Comparison of ENCODE assay signal across 8 mouse cellular contexts in the genomic region with DNA sequence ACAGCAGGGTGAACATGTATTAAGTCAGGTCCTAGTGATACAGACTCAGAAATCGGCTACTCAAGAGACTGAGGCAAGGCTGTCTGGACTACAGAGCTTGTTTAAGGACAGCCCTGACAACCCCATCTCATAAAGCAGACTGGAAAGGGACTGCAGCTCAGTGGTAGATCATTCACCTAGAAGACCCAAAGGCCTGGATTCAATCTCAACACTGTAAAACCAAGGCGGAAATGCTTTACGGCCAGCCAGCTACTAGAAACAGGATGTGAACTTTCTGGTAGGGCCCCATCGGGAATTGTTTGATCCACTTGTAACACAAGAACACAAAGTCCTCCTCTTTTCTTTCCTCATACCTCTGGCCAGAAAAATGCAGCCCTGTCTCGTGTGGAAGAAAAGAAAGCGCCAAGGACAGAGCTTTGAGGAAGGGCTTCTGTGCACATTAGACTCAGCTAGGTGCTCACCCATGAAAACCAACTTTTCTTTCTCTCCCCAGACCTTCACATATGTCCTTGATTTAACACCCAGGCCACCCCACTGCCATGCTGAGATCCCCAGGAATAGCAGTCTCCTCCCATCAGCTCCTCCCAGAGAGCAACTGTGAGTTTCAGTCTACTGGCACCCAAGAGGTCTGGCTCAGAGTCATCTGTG.
DNase-seq lines count a peak whose midpoint lies in the region; ATAC-seq and TF ChIP-seq lines count a peak whose summit lies in the region.

No protein-coding gene starts in this region.

- TF ChIP-seq CTCF in CH12.LX (conservative IDR thresholded peaks at IDR 0.05 in 1 of 2, IDR thresholded peaks at IDR 0.05 in 1 of 2; ENCODE audit: low read depth in 2 of 2, low read length in 2 of 2), result no peak

- in situ Hi-C loops in CH12.LX (cut with MboI; ENCODE audit: low pct_ligation_motif_present, low pct_unique_long_range_greater_than_20kb, low sequenced_read_pairs), result loop anchor here (5.0 to 10.0 kb wide), 3 partner anchors 36 to 266 kb away; no protein-coding TSS in a partner anchor

- dilution Hi-C loops in CH12.LX (cut with MboI; ENCODE audit: extremely low pct_ligation_motif_present, extremely low pct_unique_long_range_greater_than_20kb, low sequenced_read_pairs), result no loop called here

- no peaks in the 10 kb centered on the region for H3K27me3 ChIP-seq in CH12.LX (replicated peaks)
- no peaks in the 10 kb centered on the region for H3K27me3 ChIP-seq in heart, embryonic 16.5 days (ENCODE audit: control insufficient read depth, insufficient read depth, low read length)
- no peaks in the 10 kb centered on the region for H3K27me3 ChIP-seq in midbrain, embryonic 12.5 days

- H3K9ac ChIP-seq in CH12.LX (ENCODE audit: insufficient read depth, low read depth), result peak overlapping the region; percentile 35
- peak overlapping the region; percentile 65 for H3K9ac ChIP-seq in heart, embryonic 16.5 days (ENCODE audit: low read length)
- H3K9ac ChIP-seq in midbrain, embryonic 12.5 days (replicated peaks), result 0 out of 2 replicates have a peak overlapping the region, but pooled peaks have one; percentile 15

- TF ChIP-seq POLR2A in CH12.LX (IDR thresholded peaks at IDR 0.05; ENCODE audit: low read depth, low read length), result no peak

- no peak for TF ChIP-seq RAD21 in CH12.LX (IDR thresholded peaks at IDR 0.05; ENCODE audit: low read depth, low read length)

- TF ChIP-seq EP300 in CH12.LX (IDR thresholded peaks at IDR 0.05; ENCODE audit: low read length), result no peak

- no peak overlapping the region for H3K4me3 ChIP-seq in CH12.LX (replicated peaks in 1 of 3; ENCODE audit: low read depth in 2 of 3, low read length in 2 of 3, poor library complexity in 1 of 3)
- H3K4me3 ChIP-seq in heart, embryonic 16.5 days (ENCODE audit: low read length), result no peak overlapping the region
- H3K4me3 ChIP-seq in midbrain, embryonic 12.5 days, result no peak overlapping the region

- ATAC-seq in heart, embryonic 16.5 days (replicated peaks; ENCODE audit: extremely low read depth, insufficient read depth, low FRiP score), result peak; percentile 16
- ATAC-seq in midbrain, embryonic 12.5 days (ENCODE audit: low FRiP score, low read depth), result no peak

- H3K4me2 ChIP-seq in CH12.LX (ENCODE audit: insufficient read depth, low read depth, poor library complexity, severe bottlenecking), result peak overlapping the region; percentile 22
- H3K4me2 ChIP-seq in heart, embryonic 16.5 days (ENCODE audit: low read depth, low read length), result peak overlapping the region; percentile 43
- H3K4me2 ChIP-seq in midbrain, embryonic 12.5 days (replicated peaks), result no peak overlapping the region

- peaks cover 2 to 17% of the 10 kb centered on the region in 2 experiments for H3K36me3 ChIP-seq in CH12.LX (replicated peaks in 1 of 2; ENCODE audit: control insufficient read depth in 1 of 2, insufficient read depth in 1 of 2, low read length in 1 of 2)
- no peaks in the 10 kb centered on the region for H3K36me3 ChIP-seq in heart, embryonic 16.5 days (ENCODE audit: control insufficient read depth, insufficient read depth)
- no peaks in the 10 kb centered on the region for H3K36me3 ChIP-seq in midbrain, embryonic 12.5 days

- H3K4me1 ChIP-seq in CH12.LX (ENCODE audit: control insufficient read depth in 1 of 2, insufficient read depth in 2 of 2), result peaks cover 56 to 97% of the 10 kb centered on the region in 2 experiments
- peaks cover 93% of the 10 kb centered on the region for H3K4me1 ChIP-seq in heart, embryonic 16.5 days (ENCODE audit: control insufficient read depth, insufficient read depth, low read length)
- peaks cover 95% of the 10 kb centered on the region for H3K4me1 ChIP-seq in midbrain, embryonic 12.5 days

- WGBS in heart, embryonic 16.5 days, result 14% methylated on average over 6 of the region's 6 CpGs
- WGBS in midbrain, embryonic 12.5 days, result 49% methylated on average over 6 of the region's 6 CpGs

- no peaks in the 10 kb centered on the region; the same call in 1 of the 2 replicates for H3K79me2 ChIP-seq in CH12.LX (replicated peaks; ENCODE audit: control insufficient read depth, extremely low read depth, insufficient read depth, poor library complexity, severe bottlenecking)

- H3K27ac ChIP-seq in CH12.LX (ENCODE audit: insufficient read depth, low read depth), result peak overlapping the region; percentile 48; the same call in 1 of the 2 replicates
- peak overlapping the region; percentile 95 for H3K27ac ChIP-seq in heart, embryonic 16.5 days (ENCODE audit: low read length)
- peak overlapping the region; percentile 68 for H3K27ac ChIP-seq in midbrain, embryonic 12.5 days (replicated peaks)

- no peaks in the 10 kb centered on the region for H3K9me3 ChIP-seq in CH12.LX (replicated peaks; ENCODE audit: low read length)
- no peaks in the 10 kb centered on the region for H3K9me3 ChIP-seq in heart, embryonic 16.5 days (replicated peaks; ENCODE audit: control insufficient read depth, low read length)
- H3K9me3 ChIP-seq in midbrain, embryonic 12.5 days, result no peaks in the 10 kb centered on the region

- DNase-seq in CH12.LX (ENCODE audit: extremely low read depth), result peak; percentile 70
- DNase-seq in adrenal gland, postnatal 14 days, result peak; percentile 62
- peak; percentile 79 for DNase-seq in kidney, postnatal 14 days
- DNase-seq in urinary bladder, postnatal 10 days (ENCODE audit: low spot score), result no peak
- no peak for DNase-seq in urinary bladder, adult 18-20 months (ENCODE audit: low spot score in 2 of 2)
- no peak for DNase-seq in urinary bladder, postnatal 4 days (ENCODE audit: low spot score in 2 of 2)

TF ChIP-seq in CH12.LX, 34 proteins besides CTCF, POLR2A, EP300 and RAD21:
- TF ChIP-seq MEF2A (IDR thresholded peaks at IDR 0.05; ENCODE audit: borderline replicate concordance, low read depth, low read length), result no peak
- peak; percentile 49; the same call in 1 of the 2 replicates for TF ChIP-seq IRF4 (IDR thresholded peaks at IDR 0.05; ENCODE audit: low read depth, low read length)
- 0 out of 2 replicates have a peak, but pooled peaks have one; percentile 21 for TF ChIP-seq KAT2A (IDR thresholded peaks at IDR 0.05; ENCODE audit: insufficient replicate concordance, low read length)
- no peak for TF ChIP-seq GABPA (IDR thresholded peaks at IDR 0.05; ENCODE audit: insufficient replicate concordance, low read depth, low read length)
- TF ChIP-seq TBP (conservative IDR thresholded peaks at IDR 0.05; ENCODE audit: low read depth, low read length), result no peak
- TF ChIP-seq MYC (IDR thresholded peaks at IDR 0.05; ENCODE audit: low read depth, low read length), result no peak
- peak; percentile 68 for TF ChIP-seq ELF1 (IDR thresholded peaks at IDR 0.05; ENCODE audit: low read depth, low read length)
- no peak; the same call in 1 of the 2 replicates for TF ChIP-seq CHD1 (IDR thresholded peaks at IDR 0.05; ENCODE audit: low read depth, low read length)
- peak; percentile 49 for TF ChIP-seq HCFC1 (IDR thresholded peaks at IDR 0.05; ENCODE audit: low read depth, low read length)

Comparison
In these comparisons a context has a peak if more than half of its experiments do, and no peak if none do; other contexts are left out.
1. DNase-seq: peak in CH12.LX (single experiment), adrenal gland, postnatal 14 days (single experiment) and kidney, postnatal 14 days (single experiment); none in urinary bladder, postnatal 10 days (single experiment), urinary bladder, adult 18-20 months (0 of 2) and urinary bladder, postnatal 4 days (0 of 2).
2. H3K9ac ChIP-seq: peak in every context shown above with its lines; median percentile 65 in heart, embryonic 16.5 days; 35 in CH12.LX; 15 in midbrain, embryonic 12.5 days.
3. Peak in every context shown above with its lines, with median percentiles within 50 percentile points of each other: H3K27ac ChIP-seq.